Mouse (Mus musculus) bone marrow macrophage, adult 2 months (primary cell): ENCODE data around the gene Myo6.

Source experiments
- CTCF ChIP-seq: IDR thresholded peaks from 2 replicates; pipeline ENCODE4 v1.5.1; 2012; ENCODE audit warnings: low read depth, mild to moderate bottlenecking, low read length, moderate library complexity
- POLR2A ChIP-seq: IDR thresholded peaks from 2 replicates; pipeline ENCODE4 v1.6.1; 2012; ENCODE audit warnings: mild to moderate bottlenecking, low read depth, low read length, borderline replicate concordance

- TF ChIP-seq CTCF (no peak), POLR2A (no peak)
These were observed 53.9 kb downstream of the Myo6 start for GRCm38 (mm10) chr9:80218718-80219117.
